Mouse (Mus musculus): Measurements from ENCODE around the gene Il23a.
"Not testable (repeated sequence)": the region's sequence is repeated elsewhere in the genome, so short reads cannot be mapped to it uniquely, and the experiment has no call there.

Gene Il23a

GRCm38 (mm10) chr10:128298702-128299171 is at the start of gene Il23a:
Gene Il23a, minus strand, starts transcription at chr10:128298752.
- DNase-seq: no peak

GRCm38 (mm10) chr10:128347541-128347940 is 49.0 kb upstream of the Il23a start:
- DNase-seq: no peak

GRCm38 (mm10) chr10:128344568-128345275 is 46.2 kb upstream of the Il23a start:
- DNase-seq: no peak

- DNase-seq: no peak
Measured at GRCm38 (mm10) chr10:128343436-128343835, 44.9 kb upstream of the Il23a start.

GRCm38 (mm10) chr10:128340257-128340656 is 41.7 kb upstream of the Il23a start:
- DNase-seq: no peak

- no peak for DNase-seq
Measured at GRCm38 (mm10) chr10:128338948-128339347, 40.4 kb upstream of the Il23a start.

- no peak for DNase-seq
Measured at GRCm38 (mm10) chr10:128338415-128338814, 39.9 kb upstream of the Il23a start.

- DNase-seq: peak; percentile 95 to 96
Measured at GRCm38 (mm10) chr10:128337306-128338181, 39.0 kb upstream of the Il23a start, which contains the start of gene Cs. Gene Cs, plus strand, starts transcription at chr10:128337734.

GRCm38 (mm10) chr10:128336597-128336996 is 38.0 kb upstream of the Il23a start:
- no peak for DNase-seq

GRCm38 (mm10) chr10:128336195-128336594 is 37.6 kb upstream of the Il23a start:
- no peak for DNase-seq

GRCm38 (mm10) chr10:128335582-128335981 is 37.0 kb upstream of the Il23a start:
- DNase-seq: peak; percentile 83 to 84

GRCm38 (mm10) chr10:128332358-128333249 is 34.1 kb upstream of the Il23a start:
- not testable (repeated sequence) for DNase-seq

GRCm38 (mm10) chr10:128327610-128328009 is 29.1 kb upstream of the Il23a start:
- DNase-seq: no peak

- DNase-seq: no peak
Measured at GRCm38 (mm10) chr10:128326825-128327224, 28.3 kb upstream of the Il23a start.

GRCm38 (mm10) chr10:128323516-128323915 is 25.0 kb upstream of the Il23a start:
- no peak for DNase-seq

GRCm38 (mm10) chr10:128322141-128323108 is 23.9 kb upstream of the Il23a start, which contains the start of gene Cnpy2:
Gene Cnpy2, plus strand, starts transcription at chr10:128322459.
- peak; percentile 69 to 79 for DNase-seq

- no peak for DNase-seq
Measured at GRCm38 (mm10) chr10:128321641-128322040, 23.1 kb upstream of the Il23a start.

GRCm38 (mm10) chr10:128315578-128315977 is 17.0 kb upstream of the Il23a start:
- DNase-seq: no peak

- no peak for DNase-seq
Measured at GRCm38 (mm10) chr10:128310902-128311301, 12.3 kb upstream of the Il23a start.

GRCm38 (mm10) chr10:128310177-128310576 is 11.6 kb upstream of the Il23a start:
- peak; percentile 46 to 64 for DNase-seq

GRCm38 (mm10) chr10:128309654-128310053 is 11.1 kb upstream of the Il23a start:
- DNase-seq: no peak
